Mouse (Mus musculus) CH12.LX (cell line): ENCODE results near the gene Rec114.

Experiments
- CTCF ChIP-seq, 2 experiments: IDR thresholded peaks in 1 of 2; conservative IDR thresholded peaks in 1 of 2; 2 replicates each; pipeline ENCODE4 v1.5.1; 2011 to 2012; ENCODE audit warnings: low read depth in 2 of 2, low read length in 2 of 2, improper control_type of control experiment in 1 of 2, inconsistent platforms in 1 of 2, mild to moderate bottlenecking in 1 of 2, moderate library complexity in 1 of 2
- IRF4 ChIP-seq: IDR thresholded peaks from 2 replicates; pipeline ENCODE4 v1.6.1; 2014; ENCODE audit warnings: low read depth, mild to moderate bottlenecking, inconsistent platforms, low read length, improper control_type of control experiment

DNA sequence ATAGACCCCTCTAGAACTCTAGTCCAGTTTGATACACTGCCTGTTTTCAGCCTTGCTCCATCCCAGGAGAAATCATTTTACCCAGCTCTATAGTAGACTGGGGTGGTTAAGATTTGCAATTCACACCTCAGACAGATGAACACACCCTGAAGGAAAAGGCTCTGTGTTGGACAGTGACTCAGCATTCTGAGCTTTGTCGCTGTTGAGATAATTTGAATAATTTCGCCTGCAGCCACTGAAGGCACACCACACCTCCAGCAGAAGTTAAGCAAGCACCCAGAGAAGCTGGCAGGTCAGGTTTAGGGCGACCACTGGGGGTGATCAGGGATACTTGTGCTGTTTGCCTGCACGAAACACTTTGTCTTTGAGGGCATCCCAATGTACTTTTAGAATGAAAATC lies 4.4 kb upstream of the Rec114 start:
- 0 out of 4 replicates have a peak, but pooled peaks of 1 of the 2 experiments have one; percentile 7 for TF ChIP-seq CTCF (conservative IDR thresholded peaks at IDR 0.05 in 1 of 2, IDR thresholded peaks at IDR 0.05 in 1 of 2; ENCODE audit: low read depth in 2 of 2, low read length in 2 of 2)
- no peak for TF ChIP-seq IRF4
